Mouse (Mus musculus) midbrain, embryonic 12.5 days (tissue): ENCODE results near the gene Smg8. TPM values are rescaled to one million over a fixed set of nuclear protein-coding genes. Genes with fewer than 3 reads are reported as not detected.
"Not testable (repeated sequence)": the region's sequence is repeated elsewhere in the genome, so short reads cannot be mapped to it uniquely, and the experiment has no call there.

ENCODE experiments used
- ATAC-seq: fragments of 200-750 bp; cut with Nextera tagmentation; 2 replicates; pipeline ENCODE4 v1.8.0; 2017; ENCODE audit warnings: low read depth, moderate TSS enrichment, moderate library complexity; ENCODE audit not compliant: low FRiP score
- H3K27ac ChIP-seq: fragments of 300-500 bp; sonication (generic); replicated peaks from 2 replicates; pipeline ENCODE4 v1.5.1; 2016; ENCODE audit warnings: mild to moderate bottlenecking
- H3K27me3 ChIP-seq: fragments of 300-500 bp; sonication (generic); 2 replicates; pipeline ENCODE4 v1.6.1; 2016; ENCODE audit warnings: mild to moderate bottlenecking
- H3K36me3 ChIP-seq: fragments of 300-500 bp; sonication (generic); 2 replicates; pipeline ENCODE4 v1.6.1; 2016
- H3K4me1 ChIP-seq: fragments of 300-500 bp; sonication (generic); 2 replicates; pipeline ENCODE4 v1.6.1; 2016
- H3K4me2 ChIP-seq: fragments of 300-500 bp; sonication (generic); replicated peaks from 2 replicates; pipeline ENCODE4 v1.6.1; 2016; ENCODE audit warnings: mild to moderate bottlenecking, moderate library complexity
- H3K4me3 ChIP-seq: fragments of 300-500 bp; sonication (generic); 2 replicates; pipeline ENCODE4 v1.5.1; 2016; ENCODE audit warnings: mild to moderate bottlenecking
- H3K9ac ChIP-seq: fragments of 300-500 bp; sonication (generic); replicated peaks from 2 replicates; pipeline ENCODE4 v1.6.1; 2016; ENCODE audit warnings: mild to moderate bottlenecking, moderate library complexity
- H3K9me3 ChIP-seq: fragments of 300-500 bp; sonication (generic); 2 replicates; pipeline ENCODE4 v1.6.1; 2016; ENCODE audit warnings: mild to moderate bottlenecking
- WGBS: fragments of 180-500 bp; shearing (Covaris S2); methylation state at CpG from one replicate; pipeline ENCODE4 v1.1.7; 2016; 5-methylcytosine and 5-hydroxymethylcytosine counted together
- polyA plus RNA-seq: library from polyadenylated mRNA; unstranded; fragments of >200 nt; fragmentation: Nextera tagmentation; extraction: Ambion mirVana; gene quantifications from 2 replicates; pipeline ENCODE4 v1.2.1, GENCODE M21; 2016

Smg8 gene
- polyA plus RNA-seq, 1 experiment from 2014 or later = 29.3 TPM

DNA sequence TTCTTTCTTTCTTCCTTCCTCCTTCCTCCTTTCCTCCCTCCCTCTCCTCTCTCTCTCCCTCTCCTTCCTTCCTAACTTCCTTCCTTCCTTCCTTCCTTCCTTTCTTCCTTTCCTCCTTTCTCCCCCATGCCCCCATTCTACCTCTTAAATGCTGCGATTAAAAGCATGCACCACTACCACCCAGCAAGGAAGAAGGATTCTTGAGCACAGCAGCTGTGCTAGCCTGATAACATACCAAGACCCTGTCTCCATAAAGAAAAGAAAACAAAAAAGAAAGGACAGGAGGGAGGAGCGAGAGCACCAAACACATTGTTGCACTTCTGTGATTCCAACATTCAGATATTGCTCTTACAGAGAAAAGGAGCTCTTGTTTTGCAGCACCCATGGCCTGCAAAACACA, 568 bp upstream of the Smg8 start:
- 79% methylated on average over 2 of the region's 2 CpGs for WGBS
- no peaks in the 10 kb centered on the region for H3K27me3 ChIP-seq
- ATAC-seq = no peak
- H3K36me3 ChIP-seq = peaks cover 49% of the 10 kb centered on the region
- H3K9me3 ChIP-seq = no peaks in the 10 kb centered on the region
- no peak overlapping the region for H3K27ac ChIP-seq
- peaks cover 28% of the 10 kb centered on the region for H3K4me1 ChIP-seq
- peak overlapping the region; percentile 88; the same call in 1 of the 2 replicates for H3K9ac ChIP-seq
- peak overlapping the region; percentile 95 for H3K4me3 ChIP-seq
- H3K4me2 ChIP-seq = peak overlapping the region; percentile 74

- no peak for ATAC-seq
- Histone ChIP-seq H3K4me3 (peak overlapping the region; percentile 95), H3K9me3 (no peaks in the 10 kb centered on the region), H3K27ac (no peak overlapping the region), H3K27me3 (no peaks in the 10 kb centered on the region), H3K9ac (peak overlapping the region; percentile 88; the same call in 1 of the 2 replicates), H3K4me2 (peak overlapping the region; percentile 74), H3K4me1 (peaks cover 28% of the 10 kb centered on the region), H3K36me3 (peaks cover 49% of the 10 kb centered on the region)
- 94% methylated on average over 13 of the region's 13 CpGs for WGBS
These were observed 1.1 kb downstream of the Smg8 start for GRCm38 (mm10) chr11:87085461-87085860.

DNA sequence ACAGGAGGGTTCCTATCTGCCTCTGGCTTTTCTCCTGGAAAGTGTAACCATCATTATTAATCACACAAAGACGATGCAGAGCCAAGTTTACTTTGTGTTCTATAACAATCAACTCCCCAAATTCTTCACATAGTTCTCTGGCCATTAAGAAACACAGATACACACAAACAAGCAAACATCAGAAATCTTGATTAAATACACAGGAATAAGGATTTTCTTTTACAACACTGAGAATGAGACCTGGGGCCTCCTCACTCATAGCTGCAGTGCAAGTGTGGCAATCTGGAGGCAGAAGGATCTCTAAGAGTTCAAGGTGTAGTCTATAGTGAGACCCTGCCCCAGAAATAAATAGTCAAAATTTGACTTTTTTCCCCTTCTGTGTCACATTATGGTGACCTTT, 2.9 kb downstream of the Smg8 start:
- no peaks in the 10 kb centered on the region for H3K27me3 ChIP-seq
- H3K4me3 ChIP-seq = no peak overlapping the region
- H3K36me3 ChIP-seq = peaks cover 59% of the 10 kb centered on the region
- no peaks in the 10 kb centered on the region for H3K9me3 ChIP-seq
- H3K27ac ChIP-seq = no peak overlapping the region
- 76% methylated on average over 1 of the region's 1 CpGs for WGBS
- no peak overlapping the region for H3K4me2 ChIP-seq
- no peak for ATAC-seq
- peaks cover 28% of the 10 kb centered on the region for H3K4me1 ChIP-seq
- no peak overlapping the region for H3K9ac ChIP-seq

DNA sequence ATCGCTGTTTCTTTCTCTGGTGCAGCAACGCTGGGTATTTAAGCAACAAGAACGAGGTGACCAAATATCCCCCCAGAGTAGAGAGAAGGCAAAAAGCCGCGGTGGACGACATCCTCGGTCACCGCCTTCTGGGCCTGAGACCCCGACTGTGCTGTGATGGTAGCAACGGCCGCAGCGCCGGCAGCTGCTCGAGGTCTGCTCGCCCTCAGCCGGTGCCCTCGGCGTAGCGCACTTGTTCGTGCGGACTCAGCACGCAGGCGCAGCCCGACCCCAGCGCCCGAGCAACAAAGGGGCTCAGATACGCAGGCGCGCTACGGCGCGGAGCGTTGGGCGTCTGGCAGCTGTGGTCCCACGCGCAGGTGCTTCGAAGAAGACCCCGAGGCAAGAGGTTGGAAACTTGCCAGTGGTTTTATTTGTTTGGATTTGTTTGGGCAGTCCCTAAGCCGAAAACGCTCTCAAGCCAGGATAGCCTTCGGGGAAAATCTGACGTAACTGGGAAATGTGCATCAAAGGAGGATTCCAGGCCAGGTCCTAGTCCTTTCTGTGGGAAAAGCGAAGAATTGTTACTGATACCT, 12.6 kb downstream of the Smg8 start, which contains the start of gene Gdpd1:
Gene Gdpd1, minus strand, starts transcription at position 197 of the 575 bp plus-strand sequence.
- Histone ChIP-seq H3K4me1 (peaks cover 24% of the 10 kb centered on the region), H3K4me2 (peak within 1 kb of the TSS; percentile 67), H3K36me3 (peaks cover 22% of the 10 kb centered on the region), H3K4me3 (peak within 1 kb of the TSS; percentile 63), H3K9me3 (no peaks in the 10 kb centered on the region), H3K27me3 (no peaks in the 10 kb centered on the region), H3K27ac (peak within 1 kb of the TSS; percentile 96), H3K9ac (peak within 1 kb of the TSS; percentile 89)
- WGBS = 2% methylated on average over 43 of the region's 43 CpGs
- peak; percentile 97 for ATAC-seq

- peak overlapping the region; percentile 67 for H3K4me2 ChIP-seq
- peak overlapping the region; percentile 89 for H3K9ac ChIP-seq
- H3K4me3 ChIP-seq = peak overlapping the region; percentile 63
- under 1% methylated on average over 24 of the region's 24 CpGs for WGBS
- peak overlapping the region; percentile 96 for H3K27ac ChIP-seq
- no peaks in the 10 kb centered on the region for H3K27me3 ChIP-seq
- peak; percentile 68 for ATAC-seq
- no peaks in the 10 kb centered on the region for H3K9me3 ChIP-seq
- H3K36me3 ChIP-seq = peaks cover 20% of the 10 kb centered on the region
- H3K4me1 ChIP-seq = peaks cover 24% of the 10 kb centered on the region
These were observed 13.2 kb downstream of the Smg8 start for GRCm38 (mm10) chr11:87073343-87073865.

- Histone ChIP-seq H3K4me3 (no peak overlapping the region), H3K9ac (no peak overlapping the region), H3K4me1 (no peaks in the 10 kb centered on the region), H3K9me3 (no peaks in the 10 kb centered on the region), H3K4me2 (no peak overlapping the region), H3K27me3 (no peaks in the 10 kb centered on the region), H3K36me3 (peaks cover 40% of the 10 kb centered on the region), H3K27ac (no peak overlapping the region)
- ATAC-seq = no peak
- WGBS = 82% methylated on average over 3 of the region's 3 CpGs
These were observed 24.5 kb downstream of the Smg8 start for GRCm38 (mm10) chr11:87062087-87062486.

GRCm38 (mm10) chr11:87060410-87060809, 26.2 kb downstream of the Smg8 start:
- Histone ChIP-seq H3K27me3 (no peaks in the 10 kb centered on the region), H3K4me1 (no peaks in the 10 kb centered on the region), H3K27ac (no peak overlapping the region), H3K4me2 (no peak overlapping the region), H3K36me3 (peaks cover 57% of the 10 kb centered on the region), H3K9ac (no peak overlapping the region), H3K4me3 (no peak overlapping the region), H3K9me3 (no peaks in the 10 kb centered on the region)
- WGBS = 96% methylated on average over 2 of the region's 2 CpGs
- ATAC-seq = no peak

- Histone ChIP-seq H3K4me3 (no peak overlapping the region), H3K4me1 (no peaks in the 10 kb centered on the region), H3K36me3 (peaks cover 73% of the 10 kb centered on the region), H3K27me3 (no peaks in the 10 kb centered on the region), H3K9ac (no peak overlapping the region), H3K4me2 (no peak overlapping the region), H3K9me3 (no peaks in the 10 kb centered on the region), H3K27ac (no peak overlapping the region)
- WGBS = 88% methylated on average over 6 of the region's 6 CpGs
- no peak for ATAC-seq
These were observed 30.3 kb downstream of the Smg8 start for GRCm38 (mm10) chr11:87056286-87056685.

DNA sequence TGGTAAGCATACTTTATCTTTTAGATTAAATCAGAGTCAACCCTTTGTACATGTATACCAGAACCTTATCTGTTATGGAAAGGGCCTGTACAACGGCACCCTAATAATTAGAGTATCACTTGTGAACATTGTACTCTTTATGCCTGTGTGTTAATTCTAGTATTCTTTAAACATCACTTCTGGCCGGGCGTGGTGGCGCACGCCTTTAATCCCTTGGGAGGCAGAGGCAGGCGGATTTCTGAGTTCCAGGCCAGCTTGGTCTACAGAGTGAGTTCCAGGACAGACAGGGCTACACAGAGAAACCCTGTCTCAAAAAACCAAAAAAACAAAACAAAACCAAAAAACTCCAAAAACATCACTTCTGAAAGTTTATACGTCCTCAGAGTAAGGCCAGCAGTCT, 37.7 kb downstream of the Smg8 start:
- not testable (repeated sequence) for H3K9ac ChIP-seq, H3K4me1 ChIP-seq, H3K27me3 ChIP-seq, ATAC-seq, H3K4me3 ChIP-seq, H3K9me3 ChIP-seq, H3K4me2 ChIP-seq, H3K27ac ChIP-seq
- H3K36me3 ChIP-seq = peaks cover 85% of the 10 kb centered on the region
- WGBS = 93% methylated on average over 7 of the region's 7 CpGs

- peaks cover 83% of the 10 kb centered on the region for H3K36me3 ChIP-seq
- H3K4me1 ChIP-seq = no peaks in the 10 kb centered on the region
- H3K4me2 ChIP-seq = no peak overlapping the region
- H3K27ac ChIP-seq = no peak overlapping the region
- no peak overlapping the region for H3K9ac ChIP-seq
- no peak overlapping the region for H3K4me3 ChIP-seq
- ATAC-seq = no peak
- WGBS = 97% methylated on average over 5 of the region's 5 CpGs
- H3K27me3 ChIP-seq = no peaks in the 10 kb centered on the region
- no peaks in the 10 kb centered on the region for H3K9me3 ChIP-seq
These were observed 39.6 kb downstream of the Smg8 start for GRCm38 (mm10) chr11:87046968-87047367.

GRCm38 (mm10) chr11:87043052-87043451, 43.5 kb downstream of the Smg8 start:
- WGBS = 88% methylated on average over 3 of the region's 3 CpGs
- H3K4me1 ChIP-seq = no peaks in the 10 kb centered on the region
- H3K9ac ChIP-seq = no peak overlapping the region
- H3K4me3 ChIP-seq = no peak overlapping the region
- ATAC-seq = no peak
- H3K27ac ChIP-seq = no peak overlapping the region
- no peaks in the 10 kb centered on the region for H3K9me3 ChIP-seq
- no peaks in the 10 kb centered on the region for H3K27me3 ChIP-seq
- H3K36me3 ChIP-seq = peaks cover 86% of the 10 kb centered on the region
- H3K4me2 ChIP-seq = no peak overlapping the region

DNA sequence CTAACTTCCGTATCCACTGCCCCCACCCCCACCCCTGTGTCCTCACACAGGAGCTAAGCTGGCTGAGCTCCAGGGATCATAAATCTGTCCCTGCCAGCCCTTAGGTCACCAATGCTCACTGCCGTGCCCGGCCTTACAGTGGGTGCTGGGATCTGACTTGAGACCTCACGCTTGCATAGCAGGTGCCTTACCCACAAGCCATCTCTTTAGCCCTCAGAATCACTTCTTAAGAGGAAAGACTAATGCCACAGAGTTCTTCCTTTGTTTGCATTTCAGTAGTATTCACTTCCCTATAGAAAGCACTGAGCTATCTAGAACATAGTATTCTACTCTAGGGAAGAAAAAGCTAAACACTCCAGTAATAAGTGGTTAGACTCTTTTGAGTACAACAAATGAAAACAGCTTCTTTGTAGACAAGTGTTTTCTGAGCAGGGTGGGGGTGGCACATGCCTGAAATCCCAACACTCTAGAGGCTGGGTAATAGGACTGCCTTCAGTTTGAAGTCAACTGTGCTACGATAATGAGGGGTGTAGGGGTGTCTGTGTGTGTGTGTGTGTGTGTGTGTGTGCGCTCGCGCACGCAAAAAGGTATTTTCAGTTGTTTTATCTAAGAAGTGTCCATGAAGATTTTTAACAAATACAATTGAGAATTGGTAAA, 47.1 kb downstream of the Smg8 start:
- no peaks in the 10 kb centered on the region for H3K27me3 ChIP-seq
- H3K27ac ChIP-seq = no peak overlapping the region
- no peak for ATAC-seq
- H3K4me3 ChIP-seq = no peak overlapping the region
- no peak overlapping the region for H3K4me2 ChIP-seq
- peaks cover 86% of the 10 kb centered on the region for H3K36me3 ChIP-seq
- H3K9me3 ChIP-seq = no peaks in the 10 kb centered on the region
- H3K4me1 ChIP-seq = no peaks in the 10 kb centered on the region
- WGBS = 91% methylated on average over 9 of the region's 9 CpGs
- H3K9ac ChIP-seq = no peak overlapping the region
